Mouse (Mus musculus) heart, embryonic 11.5 days (tissue): Measurements from ENCODE around the gene Mettl21a. TPM values are rescaled to one million over a fixed set of nuclear protein-coding genes. Genes with fewer than 3 reads are reported as not detected.
"Not testable (repeated sequence)": the region's sequence is repeated elsewhere in the genome, so short reads cannot be mapped to it uniquely, and the experiment has no call there.

Experiments
- ATAC-seq: fragments of 200-750 bp; cut with Nextera tagmentation; replicated peaks from 2 replicates; pipeline ENCODE4 v1.8.0; 2017; ENCODE audit warnings: moderate library complexity; ENCODE audit not compliant: insufficient number of reproducible peaks, low FRiP score, low TSS enrichment
- H3K27ac ChIP-seq: fragments of 300-500 bp; sonication (generic); 2 replicates; pipeline ENCODE4 v1.5.1; 2014; ENCODE audit warnings: mild to moderate bottlenecking, low read depth, low read length
- H3K27me3 ChIP-seq: fragments of 300-500 bp; sonication (generic); 2 replicates; pipeline ENCODE4 v1.6.1; 2014; ENCODE audit warnings: mild to moderate bottlenecking, low read length, mixed read lengths; ENCODE audit not compliant: control insufficient read depth, insufficient read depth
- H3K36me3 ChIP-seq: fragments of 300-500 bp; sonication (generic); 2 replicates; pipeline ENCODE4 v1.6.1; 2014; ENCODE audit warnings: mild to moderate bottlenecking, low read length, moderate library complexity, mixed read lengths; ENCODE audit not compliant: control insufficient read depth, insufficient read depth
- H3K4me1 ChIP-seq: fragments of 300-500 bp; sonication (generic); 2 replicates; pipeline ENCODE4 v1.6.1; 2014; ENCODE audit warnings: low read length; ENCODE audit not compliant: control insufficient read depth, insufficient read depth
- H3K4me2 ChIP-seq: fragments of 300-500 bp; sonication (generic); 2 replicates; pipeline ENCODE4 v1.6.1; 2014; ENCODE audit warnings: mild to moderate bottlenecking, moderate library complexity
- H3K4me3 ChIP-seq: fragments of 300-500 bp; sonication (generic); 2 replicates; pipeline ENCODE4 v1.5.1; 2014; ENCODE audit warnings: low read depth, low read length
- H3K9ac ChIP-seq: fragments of 300-500 bp; sonication (generic); 2 replicates; pipeline ENCODE4 v1.6.1; 2014; ENCODE audit warnings: mild to moderate bottlenecking, low read depth, low read length, moderate library complexity
- H3K9me3 ChIP-seq: fragments of 300-500 bp; sonication (generic); replicated peaks from 2 replicates; pipeline ENCODE4 v1.6.1; 2016; ENCODE audit warnings: low read length; ENCODE audit not compliant: control insufficient read depth
- WGBS: fragments of 180-500 bp; shearing (Covaris S2); extraction: QIAGEN DNeasy Blood & Tissue Kit; methylation state at CpG from one replicate; pipeline ENCODE4 v1.1.7; 2014; ENCODE audit not compliant: insufficient replicate concordance; 5-methylcytosine and 5-hydroxymethylcytosine counted together
- polyA plus RNA-seq: library from polyadenylated mRNA; unstranded; fragments of >200 nt; fragmentation: Nextera tagmentation; extraction: Ambion mirVana; gene quantifications from 2 replicates; pipeline ENCODE4 v1.2.1, GENCODE M21; 2014

Gene Mettl21a
- polyA plus RNA-seq = 12.5 and 14.3 TPM in 2 replicates

GRCm38 (mm10) chr1:64616881-64617714 is at the start of gene Mettl21a:
Mettl21a (minus strand) TSS chr1:64617242.
- Histone ChIP-seq H3K4me2 (peak within 1 kb of the TSS; percentile 75), H3K9ac (peak within 1 kb of the TSS; percentile 93), H3K4me3 (peak within 1 kb of the TSS; percentile 85), H3K27ac (peak within 1 kb of the TSS; percentile 86), H3K27me3 (no peaks in the 10 kb centered on the region), H3K9me3 (no peaks in the 10 kb centered on the region), H3K4me1 (peaks cover 7% of the 10 kb centered on the region; the same call in 1 of the 2 replicates), H3K36me3 (no peaks in the 10 kb centered on the region)
- ATAC-seq = peak; percentile 90
- WGBS = 1% methylated on average over 72 of the region's 72 CpGs

GRCm38 (mm10) chr1:64658876-64659275 is 41.8 kb upstream of the Mettl21a start:
- WGBS = 58% methylated on average over 7 of the region's 7 CpGs
- no peak for ATAC-seq
- no peak overlapping the region for H3K9ac ChIP-seq
- no peaks in the 10 kb centered on the region for H3K27me3 ChIP-seq
- no peaks in the 10 kb centered on the region for H3K9me3 ChIP-seq
- no peaks in the 10 kb centered on the region for H3K36me3 ChIP-seq
- H3K4me2 ChIP-seq = peak overlapping the region; percentile 11; the same call in 1 of the 2 replicates
- peak overlapping the region; percentile 29; the same call in 1 of the 2 replicates for H3K27ac ChIP-seq
- H3K4me3 ChIP-seq = no peak overlapping the region
- H3K4me1 ChIP-seq = no peaks in the 10 kb centered on the region

GRCm38 (mm10) chr1:64656423-64657129 is 39.5 kb upstream of the Mettl21a start:
- H3K4me3 ChIP-seq = no peak overlapping the region
- no peaks in the 10 kb centered on the region for H3K36me3 ChIP-seq
- no peak for ATAC-seq
- no peak overlapping the region for H3K4me2 ChIP-seq
- no peaks in the 10 kb centered on the region for H3K27me3 ChIP-seq
- no peaks in the 10 kb centered on the region for H3K9me3 ChIP-seq
- H3K9ac ChIP-seq = no peak overlapping the region
- 74% methylated on average over 3 of the region's 3 CpGs for WGBS
- H3K4me1 ChIP-seq = no peaks in the 10 kb centered on the region
- no peak overlapping the region for H3K27ac ChIP-seq

- no peak overlapping the region for H3K27ac ChIP-seq
- no peak overlapping the region for H3K9ac ChIP-seq
- H3K4me2 ChIP-seq = no peak overlapping the region
- WGBS = 4% methylated on average over 1 of the region's 1 CpGs
- no peaks in the 10 kb centered on the region for H3K36me3 ChIP-seq
- no peaks in the 10 kb centered on the region for H3K4me1 ChIP-seq
- H3K9me3 ChIP-seq = no peaks in the 10 kb centered on the region
- no peak for ATAC-seq
- no peak overlapping the region for H3K4me3 ChIP-seq
- no peaks in the 10 kb centered on the region for H3K27me3 ChIP-seq
Measured at GRCm38 (mm10) chr1:64655415-64655814, 38.4 kb upstream of the Mettl21a start.

GRCm38 (mm10) chr1:64653701-64654100 is 36.7 kb upstream of the Mettl21a start:
- Histone ChIP-seq H3K4me3 (no peak overlapping the region), H3K4me2 (no peak overlapping the region), H3K27ac (no peak overlapping the region), H3K36me3 (no peaks in the 10 kb centered on the region), H3K9ac (no peak overlapping the region), H3K27me3 (no peaks in the 10 kb centered on the region), H3K4me1 (no peaks in the 10 kb centered on the region), H3K9me3 (no peaks in the 10 kb centered on the region)
- ATAC-seq = no peak
- 84% methylated on average over 6 of the region's 6 CpGs for WGBS

GRCm38 (mm10) chr1:64649362-64650124 is 32.5 kb upstream of the Mettl21a start:
- Histone ChIP-seq H3K4me3 (no peak overlapping the region), H3K9ac (no peak overlapping the region), H3K9me3 (no peaks in the 10 kb centered on the region), H3K27ac (no peak overlapping the region), H3K4me2 (no peak overlapping the region), H3K27me3 (no peaks in the 10 kb centered on the region), H3K4me1 (no peaks in the 10 kb centered on the region), H3K36me3 (no peaks in the 10 kb centered on the region)
- WGBS = 58% methylated on average over 11 of the region's 11 CpGs
- no peak for ATAC-seq

- Histone ChIP-seq H3K36me3 (no peaks in the 10 kb centered on the region), H3K9me3 (no peaks in the 10 kb centered on the region), H3K4me3 (no peak overlapping the region), H3K4me2 (no peak overlapping the region), H3K9ac (no peak overlapping the region), H3K27me3 (no peaks in the 10 kb centered on the region), H3K4me1 (no peaks in the 10 kb centered on the region), H3K27ac (no peak overlapping the region)
- WGBS = 84% methylated on average over 3 of the region's 3 CpGs
- no peak for ATAC-seq
Measured at GRCm38 (mm10) chr1:64644513-64644912, 27.5 kb upstream of the Mettl21a start.

GRCm38 (mm10) chr1:64642541-64642940 is 25.5 kb upstream of the Mettl21a start:
- H3K9me3 ChIP-seq = not testable (repeated sequence)
- 94% methylated on average over 8 of the region's 8 CpGs for WGBS

More at GRCm38 (mm10) chr1:64642541-64642940, 25.5 kb upstream of the Mettl21a start:
- not testable (repeated sequence) for H3K27ac ChIP-seq, H3K4me3 ChIP-seq, H3K36me3 ChIP-seq, ATAC-seq, H3K27me3 ChIP-seq, H3K4me2 ChIP-seq, H3K4me1 ChIP-seq, H3K9ac ChIP-seq
